Mouse (Mus musculus) midbrain, embryonic 11.5 days (tissue): ENCODE measurements around the gene Exo5. TPM values are rescaled to one million over a fixed set of nuclear protein-coding genes. Genes with fewer than 3 reads are reported as not detected.

Source experiments
- ATAC-seq: fragments of 200-750 bp; cut with Nextera tagmentation; 2 replicates; pipeline ENCODE4 v1.8.0; 2017; ENCODE audit warnings: moderate TSS enrichment, moderate library complexity; ENCODE audit not compliant: low FRiP score
- DNase-seq: peaks from one replicate; pipeline ENCODE4 v3.0.0; 2015; ENCODE audit warnings: low spot score; ENCODE audit errors: missing footprints
- H3K27ac ChIP-seq: fragments of 300-500 bp; sonication (generic); 2 replicates; pipeline ENCODE4 v1.5.1; 2014; ENCODE audit warnings: low read depth, low read length
- H3K27me3 ChIP-seq: fragments of 300-500 bp; sonication (generic); 2 replicates; pipeline ENCODE4 v1.6.1; 2014; ENCODE audit warnings: mild to moderate bottlenecking, low read length, moderate library complexity, mixed read lengths; ENCODE audit not compliant: control insufficient read depth, insufficient read depth
- H3K36me3 ChIP-seq: fragments of 300-500 bp; sonication (generic); 2 replicates; pipeline ENCODE4 v1.6.1; 2014; ENCODE audit warnings: mild to moderate bottlenecking, low read length, moderate library complexity, mixed read lengths; ENCODE audit not compliant: control insufficient read depth, insufficient read depth
- H3K4me1 ChIP-seq: fragments of 300-500 bp; sonication (generic); 2 replicates; pipeline ENCODE4 v1.6.1; 2014; ENCODE audit warnings: low read length; ENCODE audit not compliant: control insufficient read depth, insufficient read depth
- H3K4me2 ChIP-seq: fragments of 300-500 bp; sonication (generic); 2 replicates; pipeline ENCODE4 v1.6.1; 2014; ENCODE audit warnings: mild to moderate bottlenecking, moderate library complexity
- H3K4me3 ChIP-seq: fragments of 300-500 bp; sonication (generic); 2 replicates; pipeline ENCODE4 v1.5.1; 2014; ENCODE audit warnings: low read depth, low read length
- H3K9ac ChIP-seq: fragments of 300-500 bp; sonication (generic); 2 replicates; pipeline ENCODE4 v1.6.1; 2014; ENCODE audit warnings: low read length
- H3K9me3 ChIP-seq: fragments of 300-500 bp; sonication (generic); 2 replicates; pipeline ENCODE4 v1.6.1; 2016; ENCODE audit warnings: low read length; ENCODE audit not compliant: control insufficient read depth
- WGBS: fragments of 180-500 bp; shearing (Covaris S2); extraction: QIAGEN DNeasy Blood & Tissue Kit; methylation state at CpG from one replicate; pipeline ENCODE4 v1.1.7; 2014; 5-methylcytosine and 5-hydroxymethylcytosine counted together
- polyA plus RNA-seq: library from polyadenylated mRNA; unstranded; fragments of >200 nt; fragmentation: Nextera tagmentation; extraction: Ambion mirVana; gene quantifications from 2 replicates; pipeline ENCODE4 v1.2.1, GENCODE M21; 2014

Exo5 gene
- polyA plus RNA-seq, 1 experiment from 2014 or later: 32.3 TPM

- H3K27ac ChIP-seq: no peak overlapping the region
These were observed 30.2 kb downstream of the Exo5 start for GRCm38 (mm10) chr4:120894584-120894983.

DNA sequence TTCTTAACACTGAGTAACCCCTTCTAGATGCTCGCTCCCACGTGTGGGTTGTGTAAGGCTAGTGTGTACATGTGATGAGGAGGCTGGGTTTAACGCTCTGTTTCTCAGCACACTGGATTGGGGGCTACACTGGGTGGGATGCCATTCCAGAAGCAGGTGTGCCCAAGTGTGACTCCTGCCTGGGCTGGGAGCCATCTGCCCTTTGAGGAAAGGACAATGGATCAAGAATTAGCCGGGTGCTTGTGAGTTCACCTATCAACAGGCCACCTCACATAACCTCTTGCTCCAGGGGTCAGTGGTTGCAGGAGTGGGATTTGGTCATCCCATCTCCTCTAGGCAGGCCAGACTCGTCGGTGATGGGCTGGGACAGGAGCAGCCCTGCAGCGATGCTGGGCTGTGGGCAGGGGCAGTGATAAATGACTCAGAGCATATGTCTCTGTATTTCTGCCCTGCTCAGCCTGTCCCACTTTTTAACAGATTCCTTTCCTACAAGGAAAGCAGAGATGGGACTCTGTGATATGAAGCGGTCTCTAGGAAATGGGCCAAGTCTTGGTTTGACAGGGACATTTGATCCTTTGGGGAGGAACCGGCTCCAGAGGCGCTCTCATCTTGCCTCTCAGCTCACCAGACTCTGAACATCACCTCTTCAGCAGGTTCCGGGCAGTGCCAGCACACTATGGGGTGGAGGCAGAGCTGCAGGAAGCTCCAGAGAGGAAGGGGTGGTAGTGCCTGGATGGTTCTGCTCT lies 31.0 kb downstream of the Exo5 start:
- Histone ChIP-seq H3K27me3 (no peaks in the 10 kb centered on the region), H3K9me3 (no peaks in the 10 kb centered on the region), H3K4me2 (no peak overlapping the region), H3K4me3 (no peak overlapping the region), H3K4me1 (no peaks in the 10 kb centered on the region), H3K36me3 (no peaks in the 10 kb centered on the region), H3K27ac (no peak overlapping the region), H3K9ac (no peak overlapping the region)
- WGBS: 77% methylated on average over 11 of the region's 11 CpGs
- DNase-seq (peak; percentile 68), ATAC-seq (no peak)

More at GRCm38 (mm10) chr4:120894584-120894983, 30.2 kb downstream of the Exo5 start:
- WGBS: 83% methylated on average over 11 of the region's 11 CpGs
- Histone ChIP-seq H3K9me3 (no peaks in the 10 kb centered on the region), H3K4me3 (no peak overlapping the region), H3K36me3 (no peaks in the 10 kb centered on the region), H3K27me3 (no peaks in the 10 kb centered on the region), H3K9ac (no peak overlapping the region), H3K4me1 (no peaks in the 10 kb centered on the region), H3K4me2 (no peak overlapping the region)
- ATAC-seq (no peak), DNase-seq (peak; percentile 81)

- WGBS: 56% methylated on average over 1 of the region's 1 CpGs
- no peaks in the 10 kb centered on the region for H3K36me3 ChIP-seq
- H3K27ac ChIP-seq: no peak overlapping the region
- DNase-seq (no peak), ATAC-seq (no peak)
- no peak overlapping the region for H3K9ac ChIP-seq
- H3K27me3 ChIP-seq: no peaks in the 10 kb centered on the region
- H3K4me3 ChIP-seq: no peak overlapping the region
- no peaks in the 10 kb centered on the region for H3K9me3 ChIP-seq
- H3K4me1 ChIP-seq: no peaks in the 10 kb centered on the region
- no peak overlapping the region for H3K4me2 ChIP-seq
These were observed 32.3 kb downstream of the Exo5 start for GRCm38 (mm10) chr4:120892516-120892915.

DNA sequence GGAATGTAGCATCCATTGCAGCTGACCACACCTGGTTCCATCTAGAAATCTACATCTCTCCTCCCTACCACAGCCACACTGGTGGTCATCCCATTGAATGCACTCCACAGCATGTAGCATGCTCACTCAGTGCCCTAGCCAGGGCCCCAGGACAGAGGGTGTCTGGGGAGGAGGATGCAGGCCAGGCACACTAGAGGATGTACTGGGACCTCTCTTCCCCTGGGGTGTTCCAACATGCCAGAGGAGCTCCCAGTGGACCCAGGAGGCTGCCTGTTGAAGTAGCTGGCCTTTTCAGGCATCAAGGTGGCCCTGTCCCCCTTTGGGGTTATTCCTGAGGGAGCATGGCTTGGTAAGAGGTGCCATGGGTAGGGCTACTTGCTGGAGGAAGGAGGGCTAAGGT lies 32.9 kb downstream of the Exo5 start:
- no peak for DNase-seq
- Histone ChIP-seq H3K36me3 (no peaks in the 10 kb centered on the region), H3K4me1 (no peaks in the 10 kb centered on the region), H3K4me2 (no peak overlapping the region), H3K27ac (no peak overlapping the region), H3K9ac (no peak overlapping the region), H3K9me3 (no peaks in the 10 kb centered on the region), H3K27me3 (peaks cover 2% of the 10 kb centered on the region; the same call in 1 of the 2 replicates), H3K4me3 (no peak overlapping the region)
- no peak for ATAC-seq

DNA sequence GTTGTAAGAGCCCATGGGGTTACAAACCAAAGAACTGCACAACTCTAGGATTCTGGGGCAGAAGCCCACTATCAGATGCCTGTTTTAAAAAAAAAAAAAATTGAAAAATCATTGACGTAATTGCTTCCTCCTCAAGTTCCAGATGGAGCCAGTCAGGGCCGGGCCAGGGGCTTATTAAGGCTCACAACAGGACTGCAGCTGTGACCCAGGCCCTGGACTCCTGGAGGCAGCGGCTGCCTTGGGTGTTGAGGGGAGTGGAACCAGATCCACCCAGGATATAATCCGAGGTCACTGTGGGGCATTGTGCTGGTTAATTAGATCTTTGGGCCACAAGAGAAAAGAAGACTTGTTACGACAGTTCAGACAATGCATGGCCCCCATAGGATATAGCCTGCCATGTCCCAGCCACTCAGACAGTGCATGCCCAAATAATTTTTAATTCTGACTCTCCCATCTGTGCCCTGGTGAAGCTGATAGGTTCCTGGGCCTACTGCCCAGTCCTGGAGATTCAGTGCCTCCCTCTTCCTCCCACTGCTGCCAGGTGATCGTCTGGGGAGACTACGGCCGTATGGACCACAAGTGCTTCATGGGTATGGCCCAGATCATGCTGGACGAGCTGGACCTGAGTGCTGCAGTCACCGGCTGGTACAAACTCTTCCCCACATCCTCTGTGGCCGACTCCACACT lies 33.9 kb downstream of the Exo5 start:
- Histone ChIP-seq H3K9ac (no peak overlapping the region), H3K9me3 (no peaks in the 10 kb centered on the region), H3K4me1 (no peaks in the 10 kb centered on the region), H3K27ac (no peak overlapping the region; the same call in 1 of the 2 replicates), H3K27me3 (peaks cover 4% of the 10 kb centered on the region; the same call in 1 of the 2 replicates), H3K4me3 (no peak overlapping the region), H3K36me3 (no peaks in the 10 kb centered on the region), H3K4me2 (no peak overlapping the region)
- 57% methylated on average over 11 of the region's 11 CpGs for WGBS
- peak; percentile 72 for ATAC-seq
- DNase-seq: peak; percentile 80

GRCm38 (mm10) chr4:120888884-120889283 lies 35.9 kb downstream of the Exo5 start:
- Histone ChIP-seq H3K36me3 (no peaks in the 10 kb centered on the region), H3K9ac (no peak overlapping the region), H3K27me3 (peaks cover 4% of the 10 kb centered on the region; the same call in 1 of the 2 replicates), H3K9me3 (no peaks in the 10 kb centered on the region), H3K4me1 (peaks cover 5% of the 10 kb centered on the region), H3K27ac (no peak overlapping the region), H3K4me2 (no peak overlapping the region), H3K4me3 (no peak overlapping the region)
- ATAC-seq (no peak), DNase-seq (no peak)
- WGBS: 74% methylated on average over 8 of the region's 8 CpGs

GRCm38 (mm10) chr4:120887381-120888112 lies 37.3 kb downstream of the Exo5 start:
- 30% methylated on average over 8 of the region's 8 CpGs for WGBS
- peak; percentile 31; the same call in 1 of the 2 replicates for ATAC-seq
- H3K27me3 ChIP-seq: peaks cover 4% of the 10 kb centered on the region; the same call in 1 of the 2 replicates

DNA sequence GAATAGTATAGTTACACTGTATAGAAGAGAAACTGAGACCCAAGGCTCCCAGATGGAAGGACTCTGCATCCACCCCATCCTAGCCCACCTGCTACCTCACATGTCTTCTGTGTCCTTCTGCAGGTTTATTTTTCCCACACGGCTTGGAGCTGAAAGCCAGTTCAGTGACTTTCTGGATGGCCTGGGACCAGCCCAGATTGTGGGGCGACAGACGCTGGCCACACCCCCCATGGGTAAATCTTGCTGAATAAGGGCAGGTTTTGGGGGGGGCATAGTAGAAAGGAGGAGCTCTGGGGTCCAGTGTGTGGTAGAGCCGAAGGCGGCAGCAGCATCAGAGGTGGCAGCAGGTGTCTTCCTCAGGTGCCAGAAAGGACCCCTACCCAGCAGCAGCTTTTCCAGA lies 38.0 kb downstream of the Exo5 start:
- Histone ChIP-seq H3K27me3 (peaks cover 4% of the 10 kb centered on the region; the same call in 1 of the 2 replicates), H3K4me1 (peaks cover 17% of the 10 kb centered on the region), H3K9ac (no peak overlapping the region), H3K27ac (no peak overlapping the region), H3K4me3 (no peak overlapping the region), H3K9me3 (no peaks in the 10 kb centered on the region), H3K4me2 (no peak overlapping the region), H3K36me3 (no peaks in the 10 kb centered on the region)
- 81% methylated on average over 5 of the region's 5 CpGs for WGBS
- ATAC-seq (no peak), DNase-seq (peak; percentile 45)

More at GRCm38 (mm10) chr4:120887381-120888112, 37.3 kb downstream of the Exo5 start:
- H3K4me3 ChIP-seq: no peak overlapping the region
- DNase-seq: peak; percentile 92
- no peak overlapping the region for H3K4me2 ChIP-seq
- H3K9me3 ChIP-seq: no peaks in the 10 kb centered on the region
- no peak overlapping the region for H3K9ac ChIP-seq
- H3K27ac ChIP-seq: no peak overlapping the region
- H3K36me3 ChIP-seq: no peaks in the 10 kb centered on the region
- peaks cover 10% of the 10 kb centered on the region for H3K4me1 ChIP-seq
